ENCODE assay signal across 28 mouse cellular contexts in genomic region chr1:73001961-73002360, GRCm38 (mm10). TPM values are rescaled to one million over a fixed set of nuclear protein-coding genes. Genes with fewer than 3 reads are reported as not detected.
DNase-seq lines count a peak whose midpoint lies in the region; ATAC-seq and TF ChIP-seq lines count a peak whose summit lies in the region.
"Had no signal": no experiment of that assay in that cellular context is flagged by ENCODE, and none has a peak within 500 bp of the region (broad histone marks: within the 10 kb centered on the region; RNA-seq: fewer than 3 reads in every experiment).

No protein-coding gene starts in this region.

- no peak overlapping the region for H3K9ac ChIP-seq in liver, embryonic 15.5 days
- H3K9ac ChIP-seq: forebrain, embryonic 15.5 days; heart, embryonic 15.5 days; hindbrain, embryonic 13.5 days; limb, embryonic 13.5 days; lung, embryonic 15.5 days had no signal

- 69% methylated on average over 5 of the region's 5 CpGs for WGBS in liver, embryonic 15.5 days (ENCODE audit: insufficient replicate concordance)
- 83% methylated on average over 5 of the region's 5 CpGs for WGBS in kidney, adult 2 months

- H3K27me3 ChIP-seq in liver, embryonic 15.5 days, result peaks cover 4% of the 10 kb centered on the region; the same call in 1 of the 2 replicates
- no peaks in the 10 kb centered on the region for H3K27me3 ChIP-seq in kidney, adult 2 months (replicated peaks; ENCODE audit: control insufficient read depth, insufficient read depth, low read length)
- H3K27me3 ChIP-seq: forebrain, embryonic 15.5 days; heart, embryonic 15.5 days; hindbrain, embryonic 13.5 days; limb, embryonic 13.5 days; lung, embryonic 15.5 days had no signal

- peak; percentile 46 for DNase-seq in gastrocnemius, adult 18-20 months (ENCODE audit: low spot score)
- DNase-seq in gastrocnemius, postnatal 4 days (ENCODE audit: low spot score in 2 of 2), result no peak
- DNase-seq in gastrocnemius, adult 2 months, result peak; percentile 64
- DNase-seq in heart, adult 9 months (ENCODE audit: low spot score in 2 of 2), result peak; percentile 54 to 71
- DNase-seq in urinary bladder, adult 2 months (ENCODE audit: low spot score), result no peak
- DNase-seq in kidney, adult 2 months, result no peak
- DNase-seq: adrenal gland, adult 8-10 months; cerebellum, adult 9-10 months; kidney, adult 9 months; kidney, postnatal 25 days; lung, postnatal 4 days; retina, postnatal 1 day; thymus, postnatal 14 days had no signal

- no peak for ATAC-seq in liver, embryonic 15.5 days (ENCODE audit: insufficient read depth)
- ATAC-seq: CD4-positive, CD25-positive, alpha-beta regulatory T cell, adult 4 months; forebrain, embryonic 15.5 days; inflammation-experienced regulatory T-cells, adult 6 months; Patski had no signal

- intact Hi-C loops in gastrocnemius, adult 2 months (cut with DNase I), result no loop called here

- no peak overlapping the region for H3K4me3 ChIP-seq in gastrocnemius, adult 2 months
- no peak overlapping the region for H3K4me3 ChIP-seq in liver, embryonic 15.5 days (replicated peaks)
- no peak overlapping the region for H3K4me3 ChIP-seq in kidney, adult 2 months (ENCODE audit: insufficient read depth, low read depth, low read length)
- H3K4me3 ChIP-seq: forebrain, embryonic 15.5 days; heart, embryonic 15.5 days; hindbrain, embryonic 13.5 days; limb, embryonic 13.5 days; lung, embryonic 15.5 days had no signal

- TF ChIP-seq POLR2A in kidney, adult 2 months (IDR thresholded peaks at IDR 0.05; ENCODE audit: low read depth, low read length), result no peak

- H3K36me3 ChIP-seq in liver, embryonic 15.5 days (replicated peaks), result no peaks in the 10 kb centered on the region
- no peaks in the 10 kb centered on the region for H3K36me3 ChIP-seq in kidney, adult 2 months (ENCODE audit: control insufficient read depth, insufficient read depth, low read length)
- H3K36me3 ChIP-seq: forebrain, embryonic 15.5 days; heart, embryonic 15.5 days; hindbrain, embryonic 13.5 days; limb, embryonic 13.5 days; lung, embryonic 15.5 days had no signal

- no peak for TF ChIP-seq CTCF in gastrocnemius, adult 2 months (IDR thresholded peaks at IDR 0.05)
- no peak for TF ChIP-seq CTCF in kidney, adult 2 months (conservative IDR thresholded peaks at IDR 0.05; ENCODE audit: insufficient read depth, insufficient read length, low read depth, low read length)

- no peak overlapping the region for H3K27ac ChIP-seq in gastrocnemius, adult 2 months
- H3K27ac ChIP-seq in liver, embryonic 15.5 days (replicated peaks), result peak overlapping the region; percentile 67; the same call in 1 of the 2 replicates
- no peak overlapping the region for H3K27ac ChIP-seq in kidney, adult 2 months (ENCODE audit: insufficient read depth, low read depth, low read length)
- H3K27ac ChIP-seq: forebrain, embryonic 15.5 days; heart, embryonic 15.5 days; hindbrain, embryonic 13.5 days; limb, embryonic 13.5 days; lung, embryonic 15.5 days had no signal

- H3K9me3 ChIP-seq in liver, embryonic 15.5 days (replicated peaks), result no peaks in the 10 kb centered on the region
- H3K9me3 ChIP-seq: forebrain, embryonic 15.5 days; heart, embryonic 15.5 days; hindbrain, embryonic 13.5 days; limb, embryonic 13.5 days; lung, embryonic 15.5 days had no signal

- peak overlapping the region; percentile 47 for H3K4me2 ChIP-seq in liver, embryonic 15.5 days
- H3K4me2 ChIP-seq: forebrain, embryonic 15.5 days; heart, embryonic 15.5 days; hindbrain, embryonic 13.5 days; limb, embryonic 13.5 days; lung, embryonic 15.5 days had no signal

- peaks cover 21% of the 10 kb centered on the region for H3K4me1 ChIP-seq in liver, embryonic 15.5 days (replicated peaks)
- no peaks in the 10 kb centered on the region for H3K4me1 ChIP-seq in kidney, adult 2 months (ENCODE audit: control insufficient read depth, insufficient read depth, low read length)
- H3K4me1 ChIP-seq: forebrain, embryonic 15.5 days; hindbrain, embryonic 13.5 days; limb, embryonic 13.5 days had no signal

RNA-seq across cellular contexts. Expression of gene Tnp1, which starts 13.7 kb away (rescaled TPM):
- not detected for total RNA-seq in gastrocnemius, adult 18-20 months (2021)
- total RNA-seq in gastrocnemius, postnatal 4 days (2021), result not detected
- not detected for total RNA-seq in gastrocnemius, adult 2 months (2021)
- polyA plus RNA-seq in liver, embryonic 15.5 days (2015; fragmentation: Nextera tagmentation; extraction: Ambion mirVana), result not detected in 2 replicates
- polyA plus RNA-seq in urinary bladder, adult 2 months (2012; rRNA removed), result not detected in 2 replicates
- 0.67 and 1.0 TPM in 2 replicates for polyA plus RNA-seq in kidney, adult 2 months (2012; rRNA removed)
- total RNA-seq: adrenal gland, adult 8-10 months; common myeloid progenitor, adult 5-6 weeks; ES-E14; layer of hippocampus, adult 8-10 months; midbrain, postnatal 0 days had no signal
- polyA plus RNA-seq: CD4-positive, CD25-positive, alpha-beta regulatory T cell, adult 4 months; embryonic facial prominence, embryonic 11.5 days; forebrain, embryonic 15.5 days; heart, embryonic 15.5 days; hindbrain, embryonic 13.5 days; inflammation-experienced regulatory T-cells, adult 6 months; limb, embryonic 13.5 days; lung, embryonic 15.5 days; midbrain, postnatal 0 days; Patski; small intestine, adult 2 months had no signal

Comparison
In these comparisons a context has a peak if more than half of its experiments do, and no peak if none do; other contexts are left out.
1. DNase-seq: peak in gastrocnemius, adult 18-20 months (single experiment), gastrocnemius, adult 2 months (single experiment) and heart, adult 9 months (2 of 2); none in gastrocnemius, postnatal 4 days (0 of 2), urinary bladder, adult 2 months (single experiment) and kidney, adult 2 months (single experiment).